Mouse (Mus musculus) spleen, postnatal 4 days (tissue): ENCODE results near the gene 1700069L16Rik.

Source experiments
- DNase-seq, 2 experiments: peaks; one replicate each; pipeline ENCODE4 v3.0.0; 2022; ENCODE audit warnings: low spot score in 2 of 2

1700069L16Rik gene

DNA sequence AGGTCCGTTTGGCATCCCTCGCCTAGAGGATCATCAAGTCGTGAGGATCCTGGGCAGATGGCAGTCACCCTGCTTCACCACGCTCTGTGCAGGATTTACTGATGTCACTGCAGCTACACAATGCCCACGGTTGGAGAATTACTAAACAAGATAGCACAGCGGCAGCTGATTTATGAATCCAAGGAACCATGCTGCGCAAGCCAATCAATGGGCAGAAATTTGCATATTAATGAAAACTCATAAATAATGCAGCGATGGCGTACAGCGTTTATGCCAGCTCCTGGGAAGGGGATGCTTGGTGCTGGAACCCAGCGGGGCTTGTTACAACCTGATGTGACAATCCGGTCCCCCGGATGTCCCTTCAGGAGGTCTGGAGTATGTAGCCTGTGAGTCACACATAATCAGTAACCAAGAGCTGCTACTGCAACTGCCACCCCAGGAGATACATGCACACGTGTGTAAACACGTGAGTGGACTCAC, 34.5 kb downstream of the 1700069L16Rik start:
- no peak for DNase-seq

DNA sequence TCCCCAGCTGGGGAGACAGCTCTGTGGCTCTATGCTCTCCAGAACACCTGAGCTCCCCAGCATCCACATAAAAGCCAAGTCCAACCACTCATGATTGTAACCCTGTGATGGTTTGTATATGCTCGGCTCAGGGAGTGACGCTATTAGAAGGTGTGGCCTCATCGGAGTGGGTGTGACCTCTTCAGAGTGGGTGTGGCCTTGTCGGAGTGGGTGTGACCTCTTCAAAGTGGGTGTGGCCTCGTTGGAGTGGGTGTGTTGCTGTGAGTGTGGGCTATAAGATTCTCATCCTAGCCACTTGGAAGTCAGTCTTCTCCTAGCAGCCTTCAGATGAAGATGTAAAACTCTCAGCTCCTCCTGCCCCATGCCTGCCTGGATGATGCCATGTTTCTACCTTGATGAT, 37.1 kb downstream of the 1700069L16Rik start:
- DNase-seq = no peak

DNA sequence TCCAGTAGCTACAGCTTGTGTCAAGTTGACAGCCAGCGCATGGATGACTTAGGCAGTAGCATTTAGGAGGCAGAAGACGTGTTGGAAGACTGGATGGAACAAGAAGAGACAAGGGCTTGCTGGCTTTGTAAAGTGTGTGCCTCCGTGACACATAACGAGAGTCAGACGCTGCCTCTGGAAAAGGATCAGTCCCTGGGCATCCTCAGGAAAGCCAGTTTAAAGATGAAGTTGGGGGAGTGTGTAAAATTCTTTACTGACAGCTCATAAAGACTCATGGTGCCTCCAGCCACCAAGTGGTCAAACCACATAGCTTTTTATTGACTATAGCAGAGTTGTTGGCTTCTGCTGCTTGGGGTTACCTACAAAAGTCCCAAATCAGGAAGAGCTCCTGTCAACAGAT, 39.1 kb downstream of the 1700069L16Rik start:
- DNase-seq = no peak

DNA sequence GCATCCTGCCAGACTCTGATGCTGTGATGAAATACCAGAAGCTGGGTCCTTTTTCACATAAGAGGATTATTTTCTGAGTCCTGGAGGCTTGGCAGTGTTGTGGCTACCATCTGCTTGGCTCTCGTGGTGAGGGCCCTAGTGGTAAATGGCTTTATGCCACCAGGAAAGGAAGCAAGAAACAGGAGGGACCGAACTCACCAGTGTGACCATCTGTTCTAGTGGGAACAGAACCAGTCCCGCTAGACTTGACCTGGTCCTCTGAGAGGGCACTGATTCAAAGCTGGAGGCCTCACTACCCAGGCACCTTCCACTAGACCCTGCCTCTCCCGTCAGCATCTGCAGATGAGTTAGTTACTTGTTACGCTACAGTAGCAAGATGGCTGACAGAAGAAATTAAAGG, 41.3 kb downstream of the 1700069L16Rik start:
- no peak for DNase-seq

DNA sequence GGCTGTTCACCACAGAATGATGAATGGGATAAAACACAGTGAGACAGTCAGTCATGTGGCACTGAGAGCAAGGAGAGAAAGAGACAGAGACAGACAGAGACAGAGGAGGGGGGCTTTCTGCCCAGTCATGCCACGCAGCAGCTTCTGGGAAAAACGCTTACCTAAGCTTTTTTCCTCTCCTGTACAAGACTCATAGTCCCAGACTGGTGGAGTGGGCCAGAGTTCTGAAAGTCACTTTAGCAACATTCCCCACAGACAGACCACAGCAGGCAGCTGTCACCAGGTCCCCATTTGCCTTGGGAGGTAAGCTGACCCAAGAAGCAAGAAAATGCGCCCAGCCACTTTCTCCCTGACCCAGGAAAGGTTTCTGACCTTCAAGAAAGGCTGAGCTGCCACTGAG, 42.1 kb downstream of the 1700069L16Rik start:
- DNase-seq = no peak

DNA sequence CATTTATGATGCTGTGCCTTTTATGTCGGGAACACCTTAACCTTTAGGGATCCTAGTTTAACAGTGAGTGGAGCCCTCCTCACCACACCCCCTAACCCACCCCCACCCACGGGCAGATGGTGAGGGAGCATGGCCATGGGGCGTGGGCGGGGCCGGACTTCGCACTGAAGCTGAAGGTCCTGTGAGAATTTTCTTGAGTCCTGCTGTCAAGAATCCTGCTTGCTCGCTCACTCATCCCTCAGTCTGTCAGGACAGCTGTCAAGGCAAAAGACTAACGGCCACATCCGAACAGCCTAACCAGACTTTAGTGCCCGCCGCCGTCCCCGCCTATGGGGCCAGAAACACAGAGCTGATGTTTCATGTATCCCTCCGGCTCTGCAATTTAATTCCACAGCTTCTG, 43.4 kb downstream of the 1700069L16Rik start:
- DNase-seq = no peak

DNA sequence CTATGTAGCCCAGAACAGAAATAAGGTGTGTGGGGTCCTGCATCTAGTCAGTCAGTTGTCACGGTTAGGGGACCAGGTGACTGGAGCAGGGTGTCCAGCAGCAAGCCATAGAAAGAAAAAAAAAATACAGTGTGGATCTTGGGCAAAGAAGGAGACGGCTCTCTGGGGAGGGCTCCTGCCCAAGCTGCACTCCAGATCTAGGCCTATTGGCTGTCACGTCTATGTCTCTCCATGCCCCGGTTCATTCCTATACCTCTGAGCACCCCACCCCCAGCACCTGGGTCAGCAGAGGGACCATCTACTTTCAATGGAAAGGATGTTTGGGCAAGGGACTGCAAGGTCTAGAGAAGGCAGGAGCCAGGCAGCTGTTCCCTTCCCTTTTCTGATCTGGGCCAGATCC, 45.1 kb downstream of the 1700069L16Rik start:
- no peak for DNase-seq

DNA sequence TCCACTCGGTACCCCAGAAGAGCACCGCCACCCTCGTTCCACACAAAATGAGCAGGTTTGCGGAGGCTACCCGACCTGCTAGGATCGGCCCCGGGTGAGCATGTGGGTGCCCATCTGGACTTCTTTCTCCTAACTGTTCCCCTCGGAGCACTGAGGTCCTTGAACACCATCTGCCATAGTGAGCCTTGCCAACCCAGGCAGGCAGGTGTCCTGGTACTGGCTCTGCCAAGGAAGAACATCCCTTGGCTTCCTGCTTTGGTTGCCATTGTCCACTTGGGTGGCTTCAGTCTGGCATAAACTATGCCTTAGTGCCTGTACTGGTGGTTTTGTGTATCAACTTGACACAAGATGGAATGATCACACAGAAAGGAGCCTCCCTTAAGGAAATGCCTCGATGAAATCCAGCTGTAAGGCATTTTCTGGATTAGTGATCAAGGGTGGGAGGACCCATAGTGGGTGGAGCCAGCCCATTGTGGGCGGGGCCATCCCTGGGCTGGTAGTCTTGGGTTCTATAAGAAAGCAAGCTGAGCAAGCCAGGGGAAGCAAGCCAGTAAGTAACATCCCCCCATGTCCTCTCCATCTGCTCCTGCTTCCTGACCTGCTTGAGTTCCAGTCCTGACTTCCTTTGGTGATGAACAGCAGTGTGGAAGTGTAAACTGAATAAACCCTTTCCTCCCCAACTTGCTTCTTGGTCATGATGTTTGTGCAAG, 45.7 kb downstream of the 1700069L16Rik start:
- DNase-seq = no peak

DNA sequence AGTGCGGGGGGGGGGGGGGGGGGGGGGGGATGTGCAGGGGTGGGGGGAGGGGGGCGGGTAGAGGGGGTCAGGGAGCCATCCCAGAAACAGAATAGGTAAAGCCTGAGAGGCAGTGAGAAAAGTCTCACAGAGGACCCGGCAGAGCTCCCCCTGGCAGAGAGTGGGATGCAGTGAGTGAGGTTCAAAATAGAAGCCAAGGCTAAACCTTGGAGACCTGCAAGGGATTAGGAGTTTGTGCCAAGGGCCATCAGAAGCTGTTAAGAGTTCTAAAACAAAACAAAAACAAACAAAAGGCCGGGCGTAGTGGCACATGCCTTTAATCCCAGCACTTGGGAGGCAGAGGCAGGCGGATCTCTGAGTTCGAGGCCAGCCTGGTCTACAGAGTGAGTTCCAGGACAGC, 47.0 kb downstream of the 1700069L16Rik start:
- DNase-seq = no peak

DNA sequence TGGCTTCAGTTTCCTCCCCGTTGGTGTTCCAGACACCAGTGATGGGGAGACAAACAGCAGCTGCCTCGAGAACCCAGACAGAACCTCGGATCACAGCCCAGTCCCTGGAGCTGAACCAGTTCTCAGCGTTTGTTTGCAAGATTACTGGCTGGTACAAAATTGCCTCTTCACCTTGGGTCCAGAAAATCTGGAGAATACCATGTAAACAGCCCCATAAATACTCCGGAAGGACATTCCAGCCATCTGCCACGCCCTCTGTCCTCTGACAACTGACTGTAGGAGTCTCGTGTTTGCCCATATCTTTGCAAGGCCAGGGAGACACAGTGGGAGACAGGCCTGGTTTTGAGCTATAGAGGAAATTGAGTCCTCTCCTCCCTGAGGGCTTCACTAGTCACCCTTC, 49.7 kb downstream of the 1700069L16Rik start:
- no peak for DNase-seq

DNA sequence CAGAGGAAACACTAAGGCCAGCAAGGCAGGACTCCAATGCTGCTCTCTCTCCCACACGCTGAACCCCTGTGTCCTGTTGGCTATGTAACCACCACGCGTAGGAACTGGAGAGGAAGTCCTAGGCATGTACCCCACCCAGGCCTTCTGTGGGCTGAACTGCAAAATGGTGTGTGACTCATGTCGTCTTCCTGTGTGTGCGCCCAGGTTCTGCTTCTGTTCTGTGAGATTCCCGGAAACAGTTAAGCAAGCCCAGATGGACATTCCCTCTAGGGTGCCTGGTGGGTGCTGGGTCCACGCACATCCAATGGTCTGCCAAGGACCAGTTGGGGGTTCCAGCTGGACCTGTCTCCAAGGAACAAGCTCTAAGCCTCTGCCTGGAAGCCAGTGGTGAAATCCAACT, 52.1 kb downstream of the 1700069L16Rik start:
- DNase-seq = no peak

DNA sequence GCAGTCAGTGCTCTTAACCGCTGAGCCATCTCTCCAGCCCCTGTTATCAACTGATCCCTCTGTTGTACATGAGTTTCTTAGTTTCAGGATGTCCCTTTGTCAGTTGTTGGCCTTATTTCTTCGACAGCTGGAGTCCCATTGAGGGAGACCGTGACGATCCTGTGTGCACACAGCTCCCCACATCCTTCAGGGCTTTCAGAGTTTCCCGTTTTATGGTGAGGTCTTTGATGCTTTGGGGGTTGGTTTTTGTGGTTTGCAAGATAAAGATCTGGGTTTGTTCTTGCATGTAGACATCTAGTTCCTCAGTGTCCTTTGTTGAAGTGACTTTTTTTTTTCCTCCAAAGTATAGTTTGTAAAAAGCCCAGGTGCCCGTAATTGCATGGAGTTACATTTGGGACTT, 54.0 kb downstream of the 1700069L16Rik start:
- no peak for DNase-seq

DNA sequence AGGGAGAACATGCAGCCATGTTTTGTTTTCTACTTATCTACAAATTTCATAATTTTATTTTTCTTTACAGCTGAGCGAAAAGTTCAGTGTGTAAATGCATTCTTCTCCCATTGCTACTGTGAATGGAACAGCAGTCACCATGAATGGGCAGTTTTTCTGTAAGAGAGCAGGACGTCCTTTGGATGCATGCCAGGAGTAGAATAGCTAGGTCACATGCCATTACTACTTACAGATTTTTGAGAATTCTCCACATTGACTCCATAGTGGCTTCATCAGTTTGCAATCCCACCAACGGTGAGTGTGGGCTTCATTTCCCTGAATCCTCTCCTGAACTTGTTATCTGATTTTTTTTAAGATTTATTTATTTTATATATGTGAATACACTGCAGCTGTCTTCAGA, 54.5 kb downstream of the 1700069L16Rik start:
- no peak for DNase-seq

DNA sequence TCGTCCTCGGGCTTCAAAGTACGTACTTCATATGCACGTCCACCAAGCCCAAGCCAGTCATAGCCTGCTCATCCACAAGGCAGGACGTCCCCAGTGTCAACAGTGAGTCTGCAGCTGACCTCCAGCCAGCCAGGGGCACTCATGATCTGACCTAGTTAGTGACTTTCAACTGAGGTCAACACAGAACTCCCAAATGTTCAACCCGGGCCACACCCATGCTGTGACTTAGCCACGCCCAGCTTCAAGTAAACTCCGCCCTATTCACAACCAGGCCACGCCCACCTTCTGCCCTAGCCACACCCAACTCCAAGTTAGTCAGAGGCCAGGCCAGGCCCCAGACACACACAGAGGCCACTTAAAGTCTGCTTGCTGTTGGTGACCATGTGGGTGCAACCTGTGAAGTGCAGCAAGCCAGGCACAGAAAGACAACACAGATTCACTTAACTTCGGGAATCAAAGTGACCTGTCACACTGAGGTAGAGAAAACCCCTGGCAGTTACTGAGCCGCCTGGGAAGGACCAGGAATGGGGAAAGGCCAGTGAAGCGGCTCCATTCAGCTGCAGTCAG, 59.9 kb downstream of the 1700069L16Rik start:
- no peak for DNase-seq

DNA sequence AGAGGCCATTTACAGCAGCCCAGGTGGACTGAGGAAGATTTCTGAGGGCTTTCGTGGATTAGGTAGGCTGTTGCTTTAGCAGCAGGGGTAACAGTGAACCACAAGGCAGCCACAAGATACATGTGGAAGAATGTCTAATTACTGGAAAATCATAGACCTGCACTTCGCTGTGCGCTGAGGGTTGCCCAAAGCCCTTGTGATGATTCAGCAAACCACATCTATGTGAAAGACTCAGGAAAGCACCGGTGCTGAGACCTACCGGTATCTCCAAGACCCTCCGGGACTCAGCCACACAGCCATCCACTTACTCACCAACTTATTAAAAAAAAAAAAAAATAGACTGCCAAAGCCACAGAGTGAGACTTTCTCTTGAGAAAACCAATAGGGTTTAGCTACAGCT, 60.4 kb downstream of the 1700069L16Rik start:
- no peak for DNase-seq

DNA sequence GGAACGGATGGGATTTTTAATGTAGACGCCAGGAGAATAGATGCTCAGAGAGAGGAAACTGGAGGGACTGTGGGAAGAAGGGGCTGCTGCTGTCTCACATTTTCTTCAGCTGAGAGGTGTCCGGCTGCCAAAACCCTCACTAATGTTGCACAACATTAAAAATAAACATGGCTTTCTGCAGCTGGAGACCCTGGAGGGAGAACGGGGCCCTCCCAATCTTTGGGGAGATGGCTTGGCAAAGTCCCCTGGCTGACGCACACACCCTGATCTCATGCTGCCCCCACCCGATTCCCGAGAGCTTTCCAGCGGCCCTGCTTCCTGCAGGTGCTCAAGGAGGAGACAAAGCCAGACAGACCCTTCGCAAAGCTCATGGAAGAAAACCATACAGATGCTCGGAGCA, 63.7 kb downstream of the 1700069L16Rik start:
- no peak for DNase-seq

DNA sequence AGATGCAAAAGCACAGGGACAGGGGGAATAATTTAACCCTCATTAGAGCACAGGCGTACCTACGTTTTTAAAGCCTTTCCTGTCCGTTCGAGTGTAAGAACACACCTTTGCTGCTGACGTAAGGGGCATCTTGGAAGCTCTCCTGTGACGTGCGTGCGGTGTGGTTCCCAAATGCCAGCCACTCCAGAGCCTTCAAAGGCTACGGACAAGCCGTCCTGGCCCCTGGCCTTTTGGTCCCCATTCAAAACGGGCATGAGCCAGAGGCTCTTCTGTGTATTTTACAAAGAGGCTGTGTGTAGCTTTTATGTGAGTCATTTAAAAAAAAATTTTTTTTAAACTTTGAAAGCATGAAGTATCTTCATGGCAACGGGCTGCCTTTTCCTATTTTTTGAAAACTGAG, 69.8 kb downstream of the 1700069L16Rik start:
- no peak for DNase-seq

DNA sequence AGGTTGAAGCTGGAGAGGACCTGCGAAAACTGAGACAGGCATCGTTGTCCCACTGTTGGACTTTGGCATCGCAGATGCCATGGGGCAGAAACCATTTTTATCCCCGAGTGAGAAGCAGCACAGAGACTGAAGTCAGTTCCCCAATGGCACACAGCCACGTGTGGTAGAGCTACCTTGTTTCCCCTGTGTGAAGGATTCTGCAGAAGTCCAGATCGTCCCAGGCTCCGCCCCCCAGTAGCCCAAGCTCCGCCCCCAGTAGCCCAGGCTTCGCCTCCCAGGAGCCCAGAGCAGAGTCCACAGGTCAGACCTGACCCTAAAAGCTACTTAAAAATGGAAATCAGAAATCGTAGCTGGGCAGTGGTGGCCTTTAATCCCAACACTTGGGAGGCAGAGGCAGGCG, 70.4 kb downstream of the 1700069L16Rik start:
- DNase-seq = no peak

DNA sequence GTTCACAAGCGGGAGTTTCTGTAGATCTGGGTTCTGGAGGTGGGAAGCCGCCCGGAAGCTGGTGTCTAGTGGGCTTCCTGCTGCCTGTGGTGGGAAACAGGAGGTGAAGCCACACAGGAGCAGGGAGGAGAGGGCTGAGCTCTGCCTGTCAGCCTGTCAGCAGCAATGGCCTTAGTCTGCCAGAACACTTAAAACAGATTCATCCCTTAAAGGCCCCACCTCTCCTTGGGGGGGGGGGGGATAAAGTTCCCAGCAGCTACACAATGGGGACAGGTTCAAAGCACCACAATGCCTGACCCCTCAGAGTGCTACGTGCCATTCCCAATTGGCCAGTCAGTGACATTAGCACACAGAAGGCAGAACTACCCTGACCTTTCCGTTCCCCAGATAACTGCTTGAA, 72.4 kb downstream of the 1700069L16Rik start:
- no peak for DNase-seq

DNA sequence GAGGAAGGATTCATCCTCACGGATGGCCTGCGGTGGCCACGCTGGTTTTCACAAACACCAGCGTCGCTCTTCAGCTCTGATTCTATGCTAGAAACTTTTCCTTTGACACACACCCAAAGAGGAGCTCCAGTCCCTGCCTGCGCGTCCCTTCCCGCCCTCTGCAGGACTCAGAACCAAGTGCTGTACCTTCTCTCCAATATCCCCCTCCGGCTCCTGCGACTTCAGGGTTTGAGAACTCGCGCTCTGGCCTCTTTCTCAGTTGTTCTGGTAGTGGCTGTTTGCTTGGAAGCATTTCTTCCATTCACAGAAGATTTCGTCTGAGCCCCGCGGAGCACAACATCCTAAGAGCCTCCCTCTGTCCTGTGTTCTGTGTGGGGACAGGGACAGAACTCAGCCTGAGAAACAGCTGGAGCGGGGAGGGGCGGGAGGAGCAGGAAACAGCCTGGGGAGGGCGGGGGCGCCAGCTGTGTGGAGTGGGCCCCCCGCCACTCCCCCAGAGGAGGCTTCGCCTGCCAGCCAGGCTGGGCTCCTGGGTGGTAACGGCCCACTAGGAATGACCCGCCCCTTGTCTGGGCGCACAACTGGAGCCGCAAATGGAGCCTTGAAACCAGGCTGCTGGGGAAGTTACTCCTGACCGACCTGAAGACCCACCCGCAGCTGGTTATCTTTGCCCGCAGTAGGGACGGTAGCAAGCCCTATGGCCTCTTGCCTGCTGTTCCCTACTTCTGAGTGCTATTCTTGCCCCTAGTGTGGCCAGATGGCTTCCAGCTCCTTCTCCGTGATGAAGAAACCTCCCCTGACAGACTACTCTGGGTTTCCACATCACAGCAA, 74.3 kb downstream of the 1700069L16Rik start, which contains the start of gene Cmklr1:
TSS of gene Cmklr1 (minus strand) at position 392 of the 831 bp plus-strand sequence.
- DNase-seq = no peak

DNA sequence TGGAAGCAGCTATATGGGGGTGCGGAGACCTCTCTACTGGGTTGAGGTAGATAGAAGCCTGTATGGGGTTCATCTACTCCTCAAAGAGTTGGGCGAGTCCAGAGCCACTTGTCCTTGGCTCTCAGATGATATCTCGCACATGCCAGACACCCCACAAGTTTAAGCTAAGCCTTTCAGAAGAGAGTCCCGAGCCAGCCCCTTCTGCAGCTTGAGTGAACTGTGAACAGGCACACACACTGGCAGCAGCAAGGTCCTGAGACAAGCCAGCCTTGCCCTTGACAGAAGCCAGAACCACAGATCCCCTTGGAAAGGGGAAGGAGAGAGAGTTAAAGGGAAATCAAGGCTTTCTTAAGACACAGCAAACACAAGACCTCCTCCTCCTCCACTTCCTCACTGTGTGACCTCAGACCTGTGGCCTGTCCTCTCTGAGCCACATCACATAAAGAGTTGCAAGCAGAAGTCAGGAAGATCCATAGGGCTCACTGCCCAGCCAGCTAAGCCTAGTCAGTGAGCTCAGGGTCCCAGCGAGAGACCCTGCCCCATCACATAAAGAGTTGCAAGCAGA, 75.8 kb downstream of the 1700069L16Rik start:
- no peak for DNase-seq

DNA sequence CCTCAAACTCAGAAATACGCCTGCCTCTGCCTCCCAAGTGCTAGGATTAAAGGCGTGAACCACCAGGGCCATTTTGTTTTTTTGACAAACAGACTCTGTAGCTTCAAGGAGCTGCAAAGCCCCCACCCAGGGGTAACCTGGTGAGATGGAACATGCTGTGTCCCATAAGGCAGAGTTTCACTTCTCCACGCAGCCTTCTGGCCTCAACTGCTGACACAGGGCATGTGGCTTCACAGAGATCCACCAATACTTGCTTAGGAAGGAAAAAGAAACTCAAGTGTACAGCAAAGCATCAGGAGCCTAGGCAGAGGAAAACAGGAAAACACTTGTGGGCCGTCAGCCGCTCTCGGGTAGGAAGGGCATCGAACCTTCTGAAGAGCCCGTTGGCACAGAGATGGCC, 77.4 kb downstream of the 1700069L16Rik start:
- no peak for DNase-seq
